Mouse (Mus musculus) embryo, embryonic 10.5 days (tissue): ENCODE results near the gene Cpvl.

Source experiments
- DNase-seq: peaks from one replicate; pipeline ENCODE4 v3.0.0-alpha.2; 2015; ENCODE audit warnings: low spot score

Gene Cpvl

GRCm38 (mm10) chr6:53937143-53938134 is 41.0 kb downstream of the Cpvl start:
- DNase-seq, result no peak

DNA sequence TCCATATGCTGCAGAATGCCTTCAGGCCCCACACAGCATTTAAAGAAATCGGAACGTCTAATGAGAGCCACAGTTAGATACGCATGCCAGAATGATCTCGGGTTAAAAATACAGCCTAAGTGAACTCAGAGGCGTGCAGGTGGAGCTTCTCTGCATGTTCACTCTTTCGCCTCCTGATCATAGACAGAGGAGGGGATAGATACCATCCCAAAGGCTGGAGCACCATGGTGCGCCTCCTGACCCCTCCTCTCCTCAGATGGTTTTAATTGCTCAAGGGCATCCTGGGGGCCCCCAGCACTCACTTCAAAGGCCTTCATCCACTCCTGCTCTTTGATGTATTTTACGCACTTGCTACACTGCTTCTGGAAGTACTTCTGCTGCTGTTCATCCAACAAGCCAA is 46.9 kb downstream of the Cpvl start:
- DNase-seq, result no peak

- no peak for DNase-seq
These were observed 48.6 kb downstream of the Cpvl start for GRCm38 (mm10) chr6:53929858-53930257.

- no peak for DNase-seq
These were observed 52.3 kb downstream of the Cpvl start for GRCm38 (mm10) chr6:53926197-53926596.

DNA sequence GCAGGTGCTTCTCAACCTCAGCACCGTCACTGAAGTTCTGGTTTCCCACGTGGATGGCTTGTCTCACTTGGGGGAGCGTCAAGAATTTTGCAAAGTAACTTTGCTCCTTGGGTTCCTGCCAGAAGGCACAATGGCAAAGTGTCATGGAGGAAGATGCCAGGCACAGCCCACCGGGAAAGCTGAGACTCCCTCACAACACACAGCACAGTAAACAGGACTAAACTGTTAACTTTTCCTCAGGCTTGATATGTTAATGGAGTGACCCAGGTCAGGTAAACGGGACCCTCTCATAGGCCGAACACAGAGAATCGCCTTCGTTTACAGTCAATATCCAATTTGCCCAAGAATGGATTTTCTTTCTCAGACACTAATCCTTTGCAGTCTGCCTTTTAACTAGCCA is 53.3 kb downstream of the Cpvl start:
- no peak for DNase-seq

GRCm38 (mm10) chr6:53920041-53920440 is 58.4 kb downstream of the Cpvl start:
- DNase-seq, result no peak

GRCm38 (mm10) chr6:53917026-53917558 is 61.4 kb downstream of the Cpvl start:
- no peak for DNase-seq

DNA sequence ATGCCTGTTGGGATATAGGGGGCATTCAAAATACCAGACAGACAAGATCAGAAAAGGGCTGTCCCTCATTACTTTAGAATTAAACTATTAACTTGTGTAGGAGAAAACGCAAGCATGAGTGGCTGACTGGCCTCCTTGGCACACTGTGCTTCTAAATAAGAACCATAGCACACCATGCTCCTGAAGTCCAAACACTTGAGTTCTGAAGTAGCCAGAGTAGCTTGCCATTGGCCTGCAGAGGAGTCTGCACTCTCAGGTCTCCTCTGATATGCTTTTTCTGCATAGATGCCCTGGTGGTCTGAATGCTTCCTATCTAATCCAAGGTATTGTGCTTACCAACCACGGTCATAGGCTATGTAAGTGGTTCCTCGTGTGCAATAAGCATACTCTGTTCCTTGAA is 63.1 kb downstream of the Cpvl start:
- no peak for DNase-seq

- peak; percentile 59 for DNase-seq
These were observed 65.3 kb downstream of the Cpvl start for GRCm38 (mm10) chr6:53913151-53913550.

DNA sequence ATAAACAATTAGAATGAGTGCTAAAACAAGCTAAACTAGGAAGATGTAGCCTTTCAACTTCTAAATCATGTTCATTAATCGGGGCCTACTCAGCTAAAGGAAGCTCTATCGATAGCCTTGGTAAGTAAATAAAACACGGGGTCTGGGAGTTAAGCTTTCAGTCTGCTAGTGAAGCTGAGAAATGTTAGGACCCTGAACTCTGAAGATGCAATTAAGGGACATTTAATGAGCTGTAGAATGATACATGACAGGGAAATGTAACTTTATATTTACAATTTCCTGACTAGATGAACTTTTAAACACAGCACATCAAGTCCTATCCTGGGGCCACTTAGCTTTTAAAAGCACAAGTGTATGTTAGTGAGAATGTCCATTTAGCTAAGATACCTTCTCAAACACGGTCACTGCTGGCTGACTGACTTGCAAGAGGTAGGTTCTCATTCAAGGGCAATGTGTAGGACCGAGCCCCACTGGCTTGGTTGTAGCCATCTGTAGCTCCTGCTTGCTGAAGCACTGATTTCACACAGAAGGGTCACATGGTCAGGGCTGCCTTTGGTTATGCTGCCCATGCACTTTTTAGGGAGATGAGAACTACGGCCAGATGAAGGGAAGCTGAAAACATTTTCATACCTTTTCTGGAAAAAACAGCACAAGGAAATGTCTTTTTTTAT is 66.2 kb downstream of the Cpvl start:
- no peak for DNase-seq

GRCm38 (mm10) chr6:53909986-53910385 is 68.5 kb downstream of the Cpvl start:
- peak; percentile 65 for DNase-seq

GRCm38 (mm10) chr6:53909446-53909845 is 69.0 kb downstream of the Cpvl start:
- no peak for DNase-seq

- DNase-seq, result no peak
These were observed 71.6 kb downstream of the Cpvl start for GRCm38 (mm10) chr6:53906871-53907270.

- DNase-seq, result no peak
These were observed 72.4 kb downstream of the Cpvl start for GRCm38 (mm10) chr6:53906051-53906462.

- DNase-seq, result no peak
These were observed 72.9 kb downstream of the Cpvl start for GRCm38 (mm10) chr6:53905576-53905975.

DNA sequence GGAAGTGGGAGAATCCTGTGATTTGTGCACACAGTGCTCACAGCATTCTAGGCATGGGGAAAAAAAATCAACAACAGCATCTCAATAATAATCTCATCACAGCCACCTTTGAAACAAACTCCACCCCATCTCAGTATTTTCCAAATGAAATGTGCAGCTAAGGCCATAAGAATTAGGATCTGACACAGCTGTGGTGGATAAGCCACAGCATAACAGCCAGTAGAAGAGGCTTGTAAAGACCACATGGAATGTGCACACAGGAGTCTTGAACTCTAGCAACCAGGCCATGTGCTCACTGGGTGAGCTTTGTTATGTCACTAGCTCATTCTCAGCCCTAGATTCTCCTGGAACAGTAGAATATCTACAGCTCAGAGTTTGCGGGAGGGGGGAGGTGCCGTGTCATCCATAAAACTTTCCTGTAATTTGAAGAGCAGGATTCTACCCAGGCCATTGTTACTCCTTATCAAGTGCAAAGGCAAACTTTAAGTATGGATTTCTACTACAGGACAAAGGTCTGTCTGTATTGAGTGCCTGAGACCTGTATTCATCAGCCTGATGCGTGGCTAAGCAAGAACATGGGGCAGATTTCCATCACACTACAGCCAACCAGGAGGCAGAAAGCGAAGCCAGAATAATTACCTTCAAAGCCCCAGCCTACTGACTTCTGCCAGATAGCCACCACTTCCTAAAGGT is 73.6 kb downstream of the Cpvl start:
- DNase-seq, result no peak

GRCm38 (mm10) chr6:53904186-53904585 is 74.3 kb downstream of the Cpvl start:
- no peak for DNase-seq

GRCm38 (mm10) chr6:53901741-53902140 is 76.7 kb downstream of the Cpvl start:
- no peak for DNase-seq

- DNase-seq, result no peak
These were observed 80.5 kb downstream of the Cpvl start for GRCm38 (mm10) chr6:53897872-53898464.

DNA sequence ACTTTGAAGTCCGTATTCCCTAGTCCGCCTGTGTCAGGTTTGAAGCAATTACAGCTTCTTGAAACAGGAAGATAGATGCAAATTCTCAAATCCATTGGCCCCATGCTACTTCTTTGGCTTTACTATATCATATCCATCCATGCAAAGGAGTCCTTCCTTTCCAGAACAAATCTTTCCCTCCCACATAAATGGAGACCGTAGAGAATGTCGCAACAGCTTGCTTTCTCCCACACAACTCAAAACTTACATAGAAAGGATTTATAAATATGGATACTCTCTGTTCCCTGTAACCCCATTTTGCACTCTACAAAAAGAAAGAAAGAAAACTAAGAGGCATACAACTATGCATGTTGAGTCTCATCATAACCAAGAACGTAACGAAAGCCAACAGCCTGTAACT is 81.3 kb downstream of the Cpvl start:
- no peak for DNase-seq

DNA sequence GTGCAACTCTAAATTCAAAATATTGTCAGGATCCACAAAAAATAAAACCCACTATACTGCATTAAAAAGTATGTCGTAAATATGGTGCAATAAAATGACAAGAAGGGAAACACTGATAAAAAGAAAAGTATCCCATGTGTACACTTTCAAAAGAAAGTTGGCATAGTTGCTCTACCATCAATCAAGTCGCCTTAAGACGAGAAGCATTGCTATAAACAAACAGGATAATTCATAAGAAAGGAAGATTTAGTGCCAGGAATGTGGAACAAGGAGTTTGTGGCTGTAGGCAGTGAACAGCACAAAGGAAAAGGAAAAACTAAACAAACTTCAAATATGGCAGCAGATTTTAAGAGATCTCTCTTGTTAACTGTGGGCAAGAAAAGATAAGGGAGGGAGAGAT is 84.7 kb downstream of the Cpvl start:
- no peak for DNase-seq

DNA sequence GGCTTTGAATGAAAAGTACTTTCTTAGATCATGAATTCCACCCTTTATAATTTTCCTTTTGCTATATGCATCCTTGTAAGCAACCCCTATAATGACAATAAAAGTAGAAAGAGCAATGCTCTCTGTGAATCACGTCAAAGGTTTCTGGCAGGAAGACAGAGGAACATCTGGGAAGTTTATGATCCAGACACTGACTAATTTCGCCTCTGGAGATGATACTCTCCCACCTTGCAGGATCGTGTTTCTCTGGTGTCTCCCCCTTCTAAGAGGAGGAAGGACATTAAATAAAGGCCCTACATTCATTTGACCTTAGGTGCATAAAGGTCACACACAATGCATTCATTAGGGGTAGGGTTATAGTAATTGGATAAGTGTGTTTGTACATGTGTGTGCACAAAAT is 87.4 kb downstream of the Cpvl start:
- DNase-seq, result no peak
